Mouse (Mus musculus): ENCODE measurements at regions not wholly inside any gene's neighbourhood (a gene's known extent, or its start where the extent isn't known, plus 50 kb on each side); places are given as distances from the start of the nearest gene placed in this dataset.
A peak's percentile ranks its signal among the peaks of the same experiment; 100 is the strongest.

- TF ChIP-seq POLR2A (IDR thresholded peaks at IDR 0.05; ENCODE audit: borderline replicate concordance, extremely low read depth, insufficient read depth, insufficient read length) = no peak
- ATAC-seq (ENCODE audit: low FRiP score, low read depth) (no peak), DNase-seq (ENCODE audit: low spot score) (peak; percentile 14)
- H3K9ac ChIP-seq (ENCODE audit: low read depth, low read length, severe bottlenecking) = no peak overlapping the region
- H3K27ac ChIP-seq (replicated peaks; ENCODE audit: low read depth, low read length) = peak overlapping the region; percentile 62
- peaks cover 8% of the 10 kb centered on the region for H3K4me1 ChIP-seq (ENCODE audit: control insufficient read depth, insufficient read depth, low read length)
- 0 out of 2 replicates have a peak overlapping the region, but pooled peaks have one; percentile 2 for H3K4me2 ChIP-seq (replicated peaks; ENCODE audit: low read depth, low read length, severe bottlenecking)
- H3K36me3 ChIP-seq (ENCODE audit: control insufficient read depth, insufficient read depth, low read length) = no peaks in the 10 kb centered on the region
- no peak overlapping the region for H3K4me3 ChIP-seq (replicated peaks; ENCODE audit: low read length)
- no peaks in the 10 kb centered on the region for H3K27me3 ChIP-seq (ENCODE audit: control insufficient read depth, insufficient read depth, low read length)
- WGBS = 68% methylated on average over 12 of the region's 12 CpGs
- H3K9me3 ChIP-seq (ENCODE audit: control insufficient read depth, low read length) = no peaks in the 10 kb centered on the region
Observed at GRCm38 (mm10) chr3:38175946-38176345, 308.7 kb downstream of the Ankrd50 start.

GRCm38 (mm10) chr3:38174735-38175280 lies 309.8 kb downstream of the Ankrd50 start:
- Histone ChIP-seq H3K36me3 (ENCODE audit: control insufficient read depth, insufficient read depth, low read length) (no peaks in the 10 kb centered on the region), H3K9ac (ENCODE audit: low read depth, low read length, severe bottlenecking) (no peak overlapping the region), H3K9me3 (ENCODE audit: control insufficient read depth, low read length) (no peaks in the 10 kb centered on the region), H3K4me1 (ENCODE audit: control insufficient read depth, insufficient read depth, low read length) (peaks cover 8% of the 10 kb centered on the region), H3K4me2 (replicated peaks; ENCODE audit: low read depth, low read length, severe bottlenecking) (no peak overlapping the region), H3K27ac (replicated peaks; ENCODE audit: low read depth, low read length) (peak overlapping the region; percentile 13; the same call in 1 of the 2 replicates), H3K27me3 (ENCODE audit: control insufficient read depth, insufficient read depth, low read length) (no peaks in the 10 kb centered on the region), H3K4me3 (replicated peaks; ENCODE audit: low read length) (no peak overlapping the region)
- DNase-seq (ENCODE audit: low spot score) = peak; percentile 21
- no peak for ATAC-seq (ENCODE audit: low FRiP score, low read depth)
- 66% methylated on average over 8 of the region's 8 CpGs for WGBS
- no peak for TF ChIP-seq POLR2A (IDR thresholded peaks at IDR 0.05; ENCODE audit: borderline replicate concordance, extremely low read depth, insufficient read depth, insufficient read length)

- no peak overlapping the region for H3K9ac ChIP-seq (ENCODE audit: low read depth, low read length, severe bottlenecking)
- ATAC-seq (ENCODE audit: low FRiP score, low read depth) (no peak; the same call in 1 of the 2 replicates), DNase-seq (ENCODE audit: low spot score) (peak; percentile 52)
- no peak overlapping the region for H3K27ac ChIP-seq (replicated peaks; ENCODE audit: low read depth, low read length)
- no peaks in the 10 kb centered on the region for H3K36me3 ChIP-seq (ENCODE audit: control insufficient read depth, insufficient read depth, low read length)
- TF ChIP-seq POLR2A (IDR thresholded peaks at IDR 0.05; ENCODE audit: borderline replicate concordance, extremely low read depth, insufficient read depth, insufficient read length) = no peak
- H3K4me1 ChIP-seq (ENCODE audit: control insufficient read depth, insufficient read depth, low read length) = peaks cover 6% of the 10 kb centered on the region; the same call in 1 of the 2 replicates
- no peaks in the 10 kb centered on the region for H3K27me3 ChIP-seq (ENCODE audit: control insufficient read depth, insufficient read depth, low read length)
- H3K4me3 ChIP-seq (replicated peaks; ENCODE audit: low read length) = no peak overlapping the region
- H3K9me3 ChIP-seq (ENCODE audit: control insufficient read depth, low read length) = no peaks in the 10 kb centered on the region
- H3K4me2 ChIP-seq (replicated peaks; ENCODE audit: low read depth, low read length, severe bottlenecking) = no peak overlapping the region
- 67% methylated on average over 1 of the region's 1 CpGs for WGBS
Observed at GRCm38 (mm10) chr3:38152408-38152807, 332.2 kb downstream of the Ankrd50 start.

GRCm38 (mm10) chr3:38151821-38152220 lies 332.8 kb downstream of the Ankrd50 start:
- no peak for ATAC-seq (ENCODE audit: low FRiP score, low read depth)
- TF ChIP-seq POLR2A (IDR thresholded peaks at IDR 0.05; ENCODE audit: borderline replicate concordance, extremely low read depth, insufficient read depth, insufficient read length) = no peak
- WGBS = 85% methylated on average over 6 of the region's 6 CpGs

GRCm38 (mm10) chr3:38146663-38147062 lies 338.0 kb downstream of the Ankrd50 start:
- no peak overlapping the region for H3K4me3 ChIP-seq (replicated peaks; ENCODE audit: low read length)
- no peak overlapping the region for H3K4me2 ChIP-seq (replicated peaks; ENCODE audit: low read depth, low read length, severe bottlenecking)
- no peaks in the 10 kb centered on the region for H3K36me3 ChIP-seq (ENCODE audit: control insufficient read depth, insufficient read depth, low read length)
- DNase-seq (ENCODE audit: low spot score) (no peak), ATAC-seq (ENCODE audit: low FRiP score, low read depth) (no peak)
- H3K9ac ChIP-seq (ENCODE audit: low read depth, low read length, severe bottlenecking) = no peak overlapping the region
- 95% methylated on average over 2 of the region's 2 CpGs for WGBS
- H3K9me3 ChIP-seq (ENCODE audit: control insufficient read depth, low read length) = no peaks in the 10 kb centered on the region
- no peak overlapping the region for H3K27ac ChIP-seq (replicated peaks; ENCODE audit: low read depth, low read length)
- no peaks in the 10 kb centered on the region for H3K27me3 ChIP-seq (ENCODE audit: control insufficient read depth, insufficient read depth, low read length)
- no peak for TF ChIP-seq POLR2A (IDR thresholded peaks at IDR 0.05; ENCODE audit: borderline replicate concordance, extremely low read depth, insufficient read depth, insufficient read length)
- H3K4me1 ChIP-seq (ENCODE audit: control insufficient read depth, insufficient read depth, low read length) = peaks cover 16% of the 10 kb centered on the region

More at GRCm38 (mm10) chr3:38151821-38152220, 332.8 kb downstream of the Ankrd50 start:
- Histone ChIP-seq H3K9ac (ENCODE audit: low read depth, low read length, severe bottlenecking) (no peak overlapping the region), H3K4me1 (ENCODE audit: control insufficient read depth, insufficient read depth, low read length) (peaks cover 6% of the 10 kb centered on the region; the same call in 1 of the 2 replicates), H3K4me3 (replicated peaks; ENCODE audit: low read length) (no peak overlapping the region), H3K27ac (replicated peaks; ENCODE audit: low read depth, low read length) (no peak overlapping the region), H3K4me2 (replicated peaks; ENCODE audit: low read depth, low read length, severe bottlenecking) (no peak overlapping the region), H3K9me3 (ENCODE audit: control insufficient read depth, low read length) (no peaks in the 10 kb centered on the region), H3K27me3 (ENCODE audit: control insufficient read depth, insufficient read depth, low read length) (no peaks in the 10 kb centered on the region), H3K36me3 (ENCODE audit: control insufficient read depth, insufficient read depth, low read length) (no peaks in the 10 kb centered on the region)
- no peak for DNase-seq (ENCODE audit: low spot score)
